Mouse (Mus musculus): ENCODE data around the gene Aldh1b1.

Aldh1b1 gene

GRCm38 (mm10) chr4:45783671-45784070 is 15.2 kb upstream of the Aldh1b1 start:
- DNase-seq (ENCODE audit: inconsistent ontology term), result no peak

- no peak for DNase-seq (ENCODE audit: inconsistent ontology term)
Measured at GRCm38 (mm10) chr4:45785959-45786358, 12.9 kb upstream of the Aldh1b1 start.

DNA sequence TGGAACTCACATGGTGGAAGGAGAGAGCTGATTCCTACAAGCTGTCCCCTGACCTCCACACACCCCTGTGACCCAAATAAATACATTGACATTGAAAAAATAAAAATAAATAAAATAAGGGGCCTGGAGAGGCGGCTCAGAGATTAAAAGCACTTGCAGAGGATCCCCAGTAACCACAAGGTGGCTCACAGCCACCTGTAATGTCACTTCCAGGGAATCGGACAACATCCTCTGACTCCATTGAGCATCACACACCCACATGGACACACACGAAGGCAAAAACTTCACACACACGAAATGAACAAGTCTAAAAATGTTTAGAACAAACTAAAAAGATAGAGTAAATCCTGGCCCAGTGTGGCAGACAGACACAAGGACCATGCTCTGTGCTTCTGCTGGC is 12.1 kb upstream of the Aldh1b1 start:
- DNase-seq (ENCODE audit: inconsistent ontology term), result no peak

DNA sequence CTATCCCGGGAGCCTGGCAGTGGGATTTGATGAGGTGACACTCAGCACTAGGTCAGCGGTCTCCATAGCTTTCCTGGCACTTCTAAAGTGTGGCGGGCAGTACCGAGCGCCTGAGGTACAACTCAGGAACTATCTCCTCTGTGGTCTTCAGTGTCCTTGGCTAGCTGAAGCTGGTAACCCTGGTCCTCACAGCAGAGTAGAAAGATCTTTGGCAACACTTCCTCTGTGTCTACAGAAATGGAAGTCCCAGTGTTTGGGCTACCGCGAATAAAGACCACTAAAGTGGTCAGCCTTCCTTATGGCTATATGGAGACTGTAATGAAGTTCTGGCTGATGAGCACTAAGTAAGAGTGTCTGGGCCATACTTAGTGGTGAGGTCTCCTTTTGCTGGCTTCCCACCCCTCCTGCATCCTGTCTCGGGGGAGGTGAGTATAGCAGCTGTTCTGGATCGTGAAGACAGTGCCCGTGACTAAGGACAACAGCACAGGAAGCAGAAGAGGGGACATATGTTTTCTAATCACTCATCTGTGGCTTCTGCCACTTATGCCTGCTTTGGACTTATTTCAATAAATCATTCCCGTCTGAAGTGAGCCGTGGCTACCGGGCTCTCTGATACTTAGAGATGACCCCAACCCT is 10.3 kb upstream of the Aldh1b1 start:
- no peak for DNase-seq (ENCODE audit: inconsistent ontology term)

GRCm38 (mm10) chr4:45789263-45789958 is 9.4 kb upstream of the Aldh1b1 start:
- DNase-seq (ENCODE audit: inconsistent ontology term), result no peak

DNA sequence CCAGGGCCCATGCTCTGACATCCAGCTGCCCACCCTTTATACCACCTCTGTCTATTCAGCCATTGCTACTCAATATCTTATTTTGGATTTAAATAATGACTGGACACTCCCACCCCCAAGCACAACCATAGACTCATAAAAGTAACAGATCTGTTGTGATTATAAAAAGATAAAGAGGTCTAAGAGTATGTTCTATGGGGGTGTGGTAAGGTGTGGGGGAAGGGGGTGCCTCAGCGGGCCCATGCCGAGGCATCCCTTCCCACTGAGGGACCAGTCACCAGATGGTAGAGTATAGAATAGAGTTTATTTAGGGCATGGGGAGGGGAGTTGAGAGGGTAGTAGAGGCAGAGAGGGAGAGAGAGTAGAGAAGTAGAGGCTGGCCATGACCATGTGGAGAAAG is 8.8 kb upstream of the Aldh1b1 start:
- no peak for DNase-seq (ENCODE audit: inconsistent ontology term)

GRCm38 (mm10) chr4:45795191-45795811 is 3.5 kb upstream of the Aldh1b1 start:
- DNase-seq (ENCODE audit: inconsistent ontology term), result peak; percentile 22

DNA sequence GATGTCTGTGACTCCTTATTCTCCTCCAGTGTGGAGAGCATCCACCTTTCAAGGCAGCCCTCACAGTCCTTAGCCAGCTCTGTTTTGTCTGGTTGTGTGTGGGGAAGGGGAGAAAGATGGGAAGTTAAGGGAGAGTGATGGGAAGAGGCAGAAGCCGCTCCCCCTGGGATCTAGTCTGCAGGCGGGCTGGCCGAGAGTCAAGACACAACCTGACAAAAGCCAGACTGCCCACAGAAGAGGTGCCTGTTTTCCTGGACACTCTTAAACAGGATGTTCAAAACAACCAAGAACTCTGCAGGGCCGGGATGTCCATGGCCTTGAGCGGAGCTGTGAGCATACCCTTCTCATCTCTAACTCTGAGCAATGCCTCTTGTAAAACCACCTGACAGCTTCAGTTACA is 2.1 kb upstream of the Aldh1b1 start:
- no peak for DNase-seq (ENCODE audit: inconsistent ontology term)

- DNase-seq (ENCODE audit: inconsistent ontology term), result no peak
Measured at GRCm38 (mm10) chr4:45799956-45800537, 1.2 kb downstream of the Aldh1b1 start.

DNA sequence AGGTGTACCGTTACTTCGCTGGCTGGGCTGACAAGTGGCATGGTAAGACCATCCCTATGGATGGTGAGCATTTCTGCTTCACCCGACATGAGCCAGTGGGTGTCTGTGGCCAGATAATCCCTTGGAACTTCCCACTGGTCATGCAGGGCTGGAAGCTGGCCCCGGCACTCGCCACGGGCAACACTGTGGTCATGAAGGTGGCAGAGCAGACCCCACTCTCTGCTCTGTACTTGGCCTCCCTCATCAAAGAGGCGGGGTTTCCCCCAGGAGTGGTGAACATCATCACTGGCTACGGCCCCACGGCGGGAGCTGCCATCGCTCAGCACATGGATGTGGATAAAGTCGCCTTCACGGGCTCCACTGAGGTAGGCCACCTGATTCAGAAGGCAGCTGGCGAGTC is 4.1 kb downstream of the Aldh1b1 start:
- DNase-seq (ENCODE audit: inconsistent ontology term), result no peak

DNA sequence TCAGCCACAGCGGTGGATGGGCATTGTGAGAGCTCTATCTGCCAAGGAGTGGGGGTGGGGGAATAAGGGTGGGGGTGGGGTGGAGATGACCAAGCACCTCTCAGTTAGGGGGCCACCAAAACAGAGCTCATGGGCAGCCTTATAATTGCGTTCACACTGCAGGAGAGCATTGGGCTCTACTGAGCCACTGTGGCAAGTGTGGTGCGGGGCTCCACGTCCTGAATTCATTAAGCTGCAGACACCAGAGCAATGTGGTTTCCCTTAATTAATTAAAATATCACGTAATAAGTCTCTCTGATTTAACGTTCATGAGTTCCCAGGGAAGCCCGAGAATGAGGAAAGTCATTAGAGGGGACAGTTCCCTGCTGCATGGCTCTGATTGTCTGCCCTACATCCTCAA is 9.2 kb downstream of the Aldh1b1 start:
- DNase-seq (ENCODE audit: inconsistent ontology term), result no peak

GRCm38 (mm10) chr4:45811250-45811649 is 12.4 kb downstream of the Aldh1b1 start:
- no peak for DNase-seq (ENCODE audit: inconsistent ontology term)

DNA sequence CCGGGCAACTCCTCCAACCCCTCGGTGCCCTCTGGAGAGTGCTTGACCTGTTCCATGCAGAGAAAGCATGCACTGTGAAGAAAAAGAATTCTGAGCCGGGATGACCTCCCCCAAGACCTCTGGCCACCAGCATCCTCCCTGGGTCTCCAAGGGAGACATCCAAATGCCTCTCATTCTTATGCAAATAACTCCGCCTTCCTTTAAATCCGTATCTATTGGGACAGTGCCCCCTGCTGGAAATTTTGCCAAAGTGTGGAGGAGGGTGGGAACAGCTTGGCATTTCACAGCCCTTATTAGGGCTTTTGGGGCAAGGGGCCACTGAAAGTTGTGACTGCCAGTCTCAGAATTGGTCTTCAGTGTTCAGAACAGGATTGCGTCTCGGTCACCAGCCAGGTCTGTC is 16.7 kb downstream of the Aldh1b1 start:
- DNase-seq (ENCODE audit: inconsistent ontology term), result peak; percentile 72

GRCm38 (mm10) chr4:45818814-45819207 is 20.0 kb downstream of the Aldh1b1 start:
- DNase-seq (ENCODE audit: inconsistent ontology term), result peak; percentile 76

- DNase-seq (ENCODE audit: inconsistent ontology term), result peak; percentile 82
Measured at GRCm38 (mm10) chr4:45819208-45819931, 20.5 kb downstream of the Aldh1b1 start.

DNA sequence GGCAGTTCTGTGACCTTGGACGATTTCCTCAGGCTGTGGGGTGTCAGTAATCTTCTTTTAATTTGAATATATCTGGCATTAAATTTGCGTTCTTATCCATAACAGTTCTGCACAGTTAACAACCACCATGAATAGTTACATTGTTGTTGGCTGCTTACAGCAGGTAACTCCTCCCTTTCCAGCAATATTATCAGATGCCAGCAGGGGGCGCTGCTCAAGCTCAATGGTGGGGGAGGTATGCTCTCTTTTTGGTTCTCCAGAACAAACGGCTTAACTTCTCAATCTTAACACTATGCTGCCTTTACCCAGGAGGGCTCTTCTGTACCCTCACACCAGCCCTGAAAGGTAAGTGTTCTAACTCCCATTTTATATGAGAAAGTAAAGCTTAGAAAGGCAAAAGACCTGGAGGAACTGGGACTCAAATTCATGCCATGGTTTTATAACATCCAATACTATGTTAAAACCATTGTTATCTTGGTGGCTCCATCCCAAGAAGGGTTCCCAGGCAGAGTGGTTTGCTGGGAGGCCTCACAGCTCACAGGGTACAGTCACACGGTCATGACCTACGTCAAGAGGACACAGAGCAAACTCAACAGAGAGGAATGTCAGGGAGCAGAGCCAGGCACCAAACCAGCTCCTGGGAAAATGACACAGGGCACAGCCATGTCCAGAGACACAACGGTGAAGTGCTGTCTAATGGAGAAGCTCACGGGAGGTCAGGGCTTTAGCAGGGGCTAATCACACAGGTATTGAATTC is 21.4 kb downstream of the Aldh1b1 start:
- peak; percentile 88 for DNase-seq (ENCODE audit: inconsistent ontology term)

DNA sequence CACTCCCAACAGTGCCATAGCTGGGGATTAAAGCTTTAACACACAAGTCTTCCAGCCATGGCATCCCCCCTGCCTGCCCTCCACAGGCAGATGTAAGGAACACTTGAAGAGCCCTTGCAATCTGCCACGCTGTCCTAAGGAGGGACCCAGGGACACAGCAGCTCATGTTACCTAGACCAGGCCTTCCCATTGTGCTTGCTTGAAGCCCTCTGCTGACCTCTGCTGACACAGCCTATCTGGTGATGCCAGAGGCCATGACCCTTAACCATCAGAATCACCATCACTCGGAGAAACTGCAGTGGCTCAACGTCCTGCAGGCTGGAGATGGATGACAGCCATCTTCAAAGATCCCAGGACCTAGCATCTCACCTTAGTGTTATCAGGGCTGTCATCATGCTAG is 23.2 kb downstream of the Aldh1b1 start:
- DNase-seq (ENCODE audit: inconsistent ontology term), result no peak

DNA sequence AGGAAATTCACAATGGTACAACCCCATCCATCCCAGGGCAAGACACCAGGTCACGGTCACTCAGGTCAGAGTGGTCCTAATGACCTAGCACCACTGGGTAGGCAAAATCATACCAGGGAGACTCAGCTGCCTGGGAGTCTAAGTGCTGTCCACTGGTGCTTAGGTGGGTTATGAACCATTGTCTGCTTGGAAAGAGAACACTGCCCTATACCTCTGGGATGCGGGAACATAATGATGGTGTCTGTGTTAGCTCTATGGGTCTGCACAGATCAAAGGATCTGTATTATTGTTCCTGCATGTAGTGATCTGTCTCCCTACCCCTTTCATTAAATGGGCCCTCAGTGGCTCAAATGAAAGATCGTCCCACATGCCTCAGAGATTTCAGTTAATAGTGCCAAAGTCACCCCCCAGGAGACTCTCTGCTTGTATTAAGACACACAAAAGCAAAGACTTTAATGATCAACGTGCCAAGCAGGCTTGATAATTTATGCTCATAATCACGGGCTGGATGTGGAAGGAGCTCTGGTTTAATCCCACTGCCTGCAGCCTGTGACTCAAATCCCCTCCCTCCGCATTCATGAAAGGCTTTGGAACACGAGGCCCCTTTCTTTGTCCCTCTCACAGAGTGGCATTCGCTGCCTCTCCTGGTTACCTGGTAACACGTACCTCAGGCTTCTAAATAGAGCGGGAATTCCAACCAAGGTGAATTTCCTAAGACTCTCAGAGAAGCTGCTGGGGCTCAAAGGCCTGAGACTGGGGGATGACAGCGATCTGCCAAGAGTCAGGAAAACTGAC is 24.2 kb downstream of the Aldh1b1 start:
- DNase-seq (ENCODE audit: inconsistent ontology term), result no peak

- no peak for DNase-seq (ENCODE audit: inconsistent ontology term)
Measured at GRCm38 (mm10) chr4:45824049-45824760, 25.4 kb downstream of the Aldh1b1 start.

Measured in Muller cell, postnatal 12 days (primary cell).